Mouse (Mus musculus): Measurements from ENCODE around the gene Lhfpl2. TPM values are rescaled to one million over a fixed set of nuclear protein-coding genes. Genes with fewer than 3 reads are reported as not detected.

Lhfpl2 gene
- polyA plus RNA-seq (2017; shearing (Covaris generic)) = not detected

GRCm38 (mm10) chr13:94057563-94058560 is at the start of gene Lhfpl2:
Gene Lhfpl2, plus strand, starts transcription at chr13:94057796.

Other genes starting within 250 kb of the Lhfpl2 start
- gene Scamp1, start 228.1 kb downstream of the Lhfpl2 start, polyA plus RNA-seq (2017; shearing (Covaris generic)) = 1.2 TPM